Mouse (Mus musculus): ENCODE data around the gene Agbl4.

Agbl4 gene

DNA sequence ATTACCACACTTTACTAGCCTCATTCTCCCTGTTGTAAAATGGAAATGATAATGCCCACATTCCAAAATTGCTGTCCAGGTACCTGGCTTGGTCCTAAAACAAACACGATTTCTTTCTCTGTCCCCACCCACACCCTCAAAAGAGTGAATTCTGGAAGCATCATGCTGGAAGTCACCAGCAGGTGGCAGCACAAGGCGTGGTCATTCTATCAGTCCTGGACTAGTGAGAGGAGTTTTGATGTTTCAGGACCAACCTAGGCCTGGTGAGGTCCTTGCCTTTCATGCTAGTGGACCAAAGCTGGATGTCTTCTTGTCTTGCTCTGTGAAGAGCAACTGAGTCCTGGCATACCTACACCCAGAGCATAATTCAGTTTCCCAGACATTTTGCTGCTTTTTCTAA is 1098.5 kb downstream of the Agbl4 start:
- peak; percentile 47 to 75 for DNase-seq (ENCODE audit: low spot score in 2 of 2)

DNA sequence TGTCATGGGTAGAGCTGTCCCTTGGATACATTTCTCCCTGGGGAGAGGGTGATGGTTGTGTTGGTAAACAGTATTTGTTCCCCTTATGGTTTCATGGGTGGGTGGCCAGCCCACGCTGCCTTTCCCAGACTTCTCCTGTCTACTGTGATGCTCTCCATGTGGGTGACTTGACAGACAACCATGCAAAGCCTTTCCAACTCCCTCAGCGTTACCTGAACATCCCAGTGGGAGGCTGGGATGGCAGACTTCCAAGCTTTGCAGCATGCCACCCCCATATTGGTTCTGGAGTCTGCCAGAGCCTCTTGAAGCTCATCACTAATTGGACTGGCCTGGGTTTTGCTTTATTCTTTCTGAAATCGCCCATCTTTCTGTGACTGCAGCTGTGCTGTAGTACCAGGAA is 1101.3 kb downstream of the Agbl4 start:
- no peak for DNase-seq (ENCODE audit: low spot score in 2 of 2)

DNA sequence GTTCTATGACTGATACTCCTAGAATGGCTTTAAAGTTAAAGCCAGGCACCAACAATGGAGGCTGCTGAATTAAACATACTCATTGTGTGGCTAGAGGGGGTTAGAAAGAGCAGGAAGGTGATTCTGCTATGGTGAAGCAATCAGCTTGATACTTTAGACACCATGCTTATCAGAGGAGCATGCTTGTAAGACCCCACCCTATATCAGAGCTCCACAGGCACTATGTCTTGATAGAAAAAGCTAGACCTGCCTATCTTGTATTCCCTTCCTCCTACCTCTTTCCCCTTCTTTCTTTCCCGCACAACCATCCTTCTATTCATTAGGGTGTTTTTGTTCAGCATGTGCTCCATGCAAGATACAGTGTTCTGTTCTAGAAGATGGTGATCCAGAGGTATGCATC is 1104.0 kb downstream of the Agbl4 start:
- DNase-seq (ENCODE audit: low spot score in 2 of 2) = no peak

DNA sequence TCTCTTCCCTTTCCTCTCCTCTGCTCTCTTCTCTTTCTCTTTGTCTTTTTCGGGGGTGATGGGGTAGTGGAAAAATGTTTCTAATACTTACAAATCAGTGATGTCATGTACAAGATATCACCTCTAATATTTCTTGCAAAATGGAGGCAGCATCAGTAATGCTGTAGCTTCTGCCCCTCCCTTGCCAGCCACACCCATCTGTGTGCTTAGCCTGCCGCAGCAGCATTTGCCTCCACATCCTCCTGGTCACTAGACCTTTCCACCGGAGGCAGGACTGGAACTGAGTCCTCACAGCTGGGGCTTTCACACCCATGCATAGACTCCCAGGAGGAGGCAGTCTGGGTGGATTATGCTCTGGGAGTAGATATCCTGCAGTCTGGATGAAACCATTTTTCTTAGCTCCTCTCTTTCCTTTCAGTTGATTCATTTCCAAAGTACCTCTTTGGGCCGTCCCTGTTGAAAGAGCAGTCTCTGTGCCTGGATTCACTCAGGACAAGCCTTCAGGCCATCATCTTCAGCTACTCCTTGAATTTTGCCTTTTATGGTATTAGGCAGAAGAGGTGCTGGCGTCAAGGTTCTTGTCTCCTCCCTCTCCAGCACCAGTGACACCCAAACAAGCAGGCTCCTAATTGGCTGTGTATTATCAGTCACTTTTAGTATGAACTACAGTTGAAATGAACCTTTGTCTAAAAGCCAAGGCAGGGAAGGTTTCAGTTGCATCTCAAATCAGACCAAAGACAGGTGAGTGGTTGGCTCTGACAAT is 1105.7 kb downstream of the Agbl4 start:
- DNase-seq (ENCODE audit: low spot score in 2 of 2) = no peak

DNA sequence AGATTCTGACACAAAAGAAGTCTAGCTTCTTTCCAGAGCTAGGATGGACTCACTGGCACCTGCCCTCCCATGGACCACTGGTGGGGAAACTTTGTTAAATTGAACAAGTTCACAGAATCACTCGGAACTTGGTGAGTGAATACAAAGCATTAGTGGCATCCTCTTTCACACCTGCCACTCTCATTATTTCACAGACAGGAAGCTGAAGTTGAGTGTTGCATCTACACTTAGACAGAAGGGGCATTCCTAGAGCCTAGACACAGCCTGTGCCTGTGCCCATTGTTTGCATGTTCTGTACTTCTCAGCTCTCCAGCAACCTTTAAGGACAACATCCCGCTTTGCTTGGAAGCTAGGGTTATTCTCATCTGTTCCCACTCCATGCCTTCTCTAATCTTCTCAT is 1107.5 kb downstream of the Agbl4 start:
- DNase-seq (ENCODE audit: low spot score in 2 of 2) = no peak

DNA sequence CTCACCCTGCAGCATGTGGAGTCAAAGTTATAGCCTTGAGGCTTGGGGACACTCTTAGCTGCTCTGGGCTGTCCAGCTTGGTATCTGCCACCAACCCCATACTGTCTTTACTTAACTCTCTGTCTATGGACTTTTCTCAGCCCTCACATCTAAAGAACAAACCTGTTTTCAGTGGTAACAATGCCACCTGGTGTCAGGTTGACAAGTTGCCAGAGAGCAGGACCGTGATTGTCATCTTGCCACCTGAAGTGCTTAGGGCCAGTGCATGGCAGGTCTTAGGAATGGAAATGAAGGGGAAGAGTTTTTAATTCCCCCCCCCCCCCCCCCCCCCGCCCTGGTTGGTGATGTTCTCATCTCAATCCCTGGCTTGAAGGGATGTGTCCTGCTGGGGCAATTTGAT is 1112.7 kb downstream of the Agbl4 start:
- no peak for DNase-seq (ENCODE audit: low spot score in 2 of 2)

DNA sequence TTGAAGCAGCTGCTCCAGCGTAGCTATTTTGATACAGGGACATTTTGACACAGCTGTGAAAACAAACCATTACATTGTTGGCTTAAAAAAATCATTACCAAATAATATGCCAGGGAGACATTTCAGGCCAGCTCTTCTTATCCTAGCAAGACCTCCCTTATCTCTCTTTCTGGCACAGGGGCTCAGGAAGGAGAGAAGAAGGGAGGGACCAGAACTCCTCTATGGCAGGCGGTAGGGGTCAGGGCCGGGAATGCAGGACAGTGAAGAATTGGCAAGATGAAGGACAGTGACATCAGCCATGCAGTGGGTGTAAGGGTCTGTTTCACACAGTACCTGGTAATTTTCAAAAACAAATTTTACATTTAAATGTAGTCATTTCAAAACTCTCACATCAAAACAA is 1116.5 kb downstream of the Agbl4 start:
- DNase-seq (ENCODE audit: low spot score in 2 of 2) = no peak

DNA sequence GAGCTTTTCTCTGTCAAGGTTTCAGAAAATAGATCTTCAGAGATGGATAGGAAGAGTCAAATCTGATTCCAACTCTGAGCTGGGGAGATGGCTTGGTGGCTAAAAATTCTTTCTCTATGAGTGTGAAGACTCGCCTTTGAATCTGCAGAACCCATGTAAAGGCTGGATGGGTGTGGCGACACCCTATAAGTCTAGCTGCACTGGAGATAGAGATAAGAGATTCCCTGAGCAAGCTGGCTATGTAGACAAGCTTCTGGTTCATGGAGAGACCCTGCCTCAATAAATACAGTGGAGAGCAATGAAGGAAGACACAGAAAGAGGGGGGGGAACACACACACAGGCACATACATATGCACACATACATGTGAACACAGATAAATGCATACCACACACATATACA is 1118.7 kb downstream of the Agbl4 start:
- peak in 1 of 2 experiments; percentile 3 for DNase-seq (ENCODE audit: low spot score in 2 of 2)

DNA sequence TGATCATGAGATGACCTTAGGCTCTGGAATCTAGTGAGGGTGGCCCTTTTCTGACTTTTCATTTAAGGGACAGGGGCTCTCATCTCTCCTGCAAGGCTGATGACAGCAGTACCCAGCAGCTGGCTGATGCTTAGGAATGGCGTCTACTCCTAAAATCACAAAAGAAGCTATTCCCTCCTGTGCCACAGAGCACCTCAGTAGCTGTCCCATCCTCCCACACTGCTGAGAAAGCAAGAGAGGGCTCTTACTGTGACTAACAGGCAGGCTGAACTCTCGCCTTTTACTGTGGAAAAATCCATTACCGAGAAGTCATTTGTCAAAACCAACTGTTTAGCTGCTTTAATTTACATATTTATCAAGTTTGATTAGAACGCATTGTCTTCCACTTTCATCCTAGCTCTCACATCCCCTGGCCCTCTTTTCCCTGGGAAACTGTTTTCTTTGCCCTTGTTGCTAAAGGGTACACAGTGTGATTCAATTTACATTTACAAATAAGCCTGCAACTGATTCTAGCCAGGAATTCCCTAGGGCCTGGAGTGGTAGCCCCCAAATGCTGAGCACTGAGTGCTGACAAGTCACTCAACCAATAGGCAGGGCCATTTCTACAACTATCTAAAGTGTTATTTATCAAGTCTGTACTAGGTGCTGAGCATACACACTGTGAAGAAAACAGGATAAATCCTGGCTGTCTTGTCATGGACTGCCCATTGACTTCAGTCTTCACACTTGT is 1119.8 kb downstream of the Agbl4 start:
- peak in 1 of 2 experiments; percentile 3 for DNase-seq (ENCODE audit: low spot score in 2 of 2)

DNA sequence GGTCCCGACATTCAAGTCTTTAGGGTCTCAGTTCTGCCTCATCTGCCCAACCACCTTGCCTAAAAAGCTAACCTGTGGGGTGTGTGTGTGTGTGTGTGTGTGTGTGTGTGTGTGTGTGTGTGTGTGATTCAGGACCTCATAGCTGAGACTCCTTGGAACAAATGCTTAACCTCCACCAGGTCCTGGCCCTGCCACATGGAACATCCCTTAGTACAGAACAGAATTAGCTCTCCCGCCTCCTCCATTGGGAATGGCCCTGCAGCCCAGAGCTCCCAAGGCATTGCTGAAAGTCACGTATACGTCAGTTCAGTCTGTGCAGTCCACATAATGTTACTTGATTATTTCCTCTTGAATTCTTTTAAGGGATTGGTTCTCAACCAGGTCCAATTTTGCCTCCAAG is 1120.7 kb downstream of the Agbl4 start:
- peak in 1 of 2 experiments; percentile 10 for DNase-seq (ENCODE audit: low spot score in 2 of 2)

DNA sequence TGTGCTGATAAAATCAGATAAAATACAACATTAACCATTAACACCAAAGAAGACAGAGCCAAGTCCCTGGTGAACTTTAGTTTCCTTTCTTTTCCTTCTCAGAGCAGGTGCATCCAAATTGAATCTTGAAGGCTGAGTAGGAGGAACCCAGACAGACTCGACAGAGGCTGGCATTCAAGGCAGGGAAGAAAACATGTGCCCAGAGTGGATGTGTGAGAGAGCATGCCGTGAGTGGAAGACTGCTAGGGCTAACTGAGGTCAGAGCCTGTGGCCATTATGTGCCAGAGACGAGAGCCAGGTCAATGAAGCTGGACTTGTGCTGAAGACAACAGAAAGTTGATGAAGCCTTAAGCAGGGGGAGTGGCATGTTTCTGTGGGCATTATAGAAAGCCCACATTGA is 1121.8 kb downstream of the Agbl4 start:
- DNase-seq (ENCODE audit: low spot score in 2 of 2) = peak in 1 of 2 experiments; percentile 10

DNA sequence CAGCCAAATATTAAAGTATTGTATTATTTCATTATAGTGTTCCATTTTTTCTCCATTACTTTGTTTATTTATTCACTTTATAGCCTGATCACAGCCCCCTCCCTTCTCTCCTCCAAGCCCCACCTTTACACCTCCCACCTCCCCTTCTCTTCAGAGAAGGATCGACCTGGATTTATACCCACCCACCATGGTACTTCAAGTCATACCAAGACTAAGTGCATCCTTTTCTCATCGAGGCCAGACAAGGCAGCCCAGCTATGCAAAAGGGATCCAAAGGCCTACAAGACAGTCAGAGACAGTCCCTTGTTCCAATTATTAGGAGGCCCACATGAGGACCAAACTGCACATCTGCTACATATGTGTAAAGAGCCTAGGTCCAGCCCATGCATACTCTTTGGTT is 1122.5 kb downstream of the Agbl4 start:
- peak in 1 of 2 experiments; percentile 7 for DNase-seq (ENCODE audit: low spot score in 2 of 2)

DNA sequence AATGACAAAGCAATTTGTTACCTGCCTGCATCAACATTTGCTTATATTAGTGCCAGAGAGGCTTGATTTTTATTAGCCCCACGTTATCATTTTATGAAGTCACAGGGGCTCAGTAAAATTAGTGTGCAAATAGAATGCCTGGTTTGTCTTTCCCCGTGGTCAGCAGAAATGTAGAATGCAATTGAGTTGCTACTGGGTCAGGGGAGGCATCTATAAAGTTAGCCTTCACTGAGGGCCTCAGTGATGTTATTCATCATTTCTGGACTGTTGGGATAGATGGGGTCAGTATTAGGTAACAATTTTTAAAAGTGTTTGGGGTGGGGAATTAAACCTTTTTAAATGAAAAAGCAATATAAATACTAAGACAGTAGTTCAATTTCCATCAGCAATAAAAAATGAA is 1125.5 kb downstream of the Agbl4 start:
- no peak for DNase-seq (ENCODE audit: low spot score in 2 of 2)

DNA sequence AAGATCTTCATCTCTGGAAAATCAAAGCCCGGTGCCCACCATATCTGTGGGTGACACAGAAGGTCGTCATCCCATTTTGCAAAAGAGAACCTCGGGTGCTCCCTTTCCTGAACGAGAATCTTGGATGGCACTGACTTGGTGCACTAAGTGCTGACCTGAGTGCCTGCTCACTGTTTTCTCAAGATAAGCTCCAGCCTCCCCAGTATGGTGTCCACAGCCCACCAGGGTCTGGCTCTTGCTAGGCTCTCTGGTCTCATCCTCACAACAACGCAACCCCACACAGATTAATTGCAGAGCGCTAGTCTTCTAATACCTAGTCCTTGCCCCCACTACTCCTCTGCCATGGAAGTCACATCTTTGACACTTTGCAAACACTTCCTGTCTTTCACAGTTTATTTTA is 1131.5 kb downstream of the Agbl4 start:
- DNase-seq (ENCODE audit: low spot score in 2 of 2) = peak in 1 of 2 experiments; percentile 5

DNA sequence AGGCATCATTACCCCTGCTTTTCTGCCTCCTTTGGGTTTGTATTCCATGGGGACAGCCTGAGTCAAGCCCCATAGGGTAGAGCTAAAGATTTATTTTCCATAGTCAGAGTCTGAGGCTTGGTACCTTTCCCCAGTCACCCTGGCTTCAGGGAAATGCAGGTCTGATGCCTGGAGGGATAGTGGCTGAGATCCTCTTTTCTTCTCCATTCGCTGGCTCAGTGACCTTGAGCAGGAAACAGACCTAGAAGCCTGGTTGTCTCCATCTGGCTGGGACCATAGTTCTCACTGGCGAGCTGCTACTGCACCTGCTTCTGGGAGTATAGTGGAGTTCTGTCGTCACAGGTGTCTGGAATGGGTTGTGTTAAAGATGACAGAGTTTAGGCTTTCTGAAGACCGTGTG is 1132.5 kb downstream of the Agbl4 start:
- DNase-seq (ENCODE audit: low spot score in 2 of 2) = peak in 1 of 2 experiments; percentile 12

DNA sequence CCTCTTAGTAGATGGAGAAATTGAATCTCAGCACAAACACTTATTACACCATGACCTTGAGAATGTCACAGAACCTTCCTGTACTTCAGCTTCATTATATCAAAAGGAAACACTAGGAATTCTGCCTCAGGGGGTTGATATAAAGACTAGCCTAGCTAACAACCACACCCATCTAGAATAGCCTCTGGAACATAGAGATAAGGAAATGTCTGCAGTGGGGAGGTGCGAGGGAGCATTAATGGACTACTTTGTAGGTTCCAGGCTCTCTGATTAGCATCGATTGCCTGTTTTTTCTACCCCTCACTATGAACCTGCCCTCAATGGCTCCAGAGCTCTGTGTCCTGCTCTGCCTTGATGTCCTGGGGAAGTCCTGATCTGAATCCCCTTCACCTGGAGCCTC is 1133.1 kb downstream of the Agbl4 start:
- peak in 1 of 2 experiments; percentile 3 for DNase-seq (ENCODE audit: low spot score in 2 of 2)

DNA sequence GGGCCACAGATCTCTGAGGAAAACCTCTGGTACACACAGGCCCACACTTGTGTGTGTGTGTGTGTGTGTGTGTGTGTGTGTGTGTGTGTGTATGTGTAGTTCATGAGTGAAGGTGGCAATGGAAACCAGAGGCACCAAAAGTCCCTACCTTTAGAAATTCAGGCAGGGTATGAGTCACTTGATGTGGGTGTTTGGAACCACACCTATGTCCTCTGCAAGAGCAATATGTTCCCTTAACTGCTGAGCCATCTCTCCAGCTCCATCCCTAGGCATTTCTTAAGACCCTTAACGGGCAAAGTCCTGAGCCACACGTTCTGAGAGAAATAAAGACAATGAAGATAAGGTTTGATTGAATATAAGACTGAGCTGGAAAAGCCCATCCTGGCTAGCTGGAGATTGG is 1147.2 kb downstream of the Agbl4 start:
- no peak for DNase-seq (ENCODE audit: low spot score in 2 of 2)

DNA sequence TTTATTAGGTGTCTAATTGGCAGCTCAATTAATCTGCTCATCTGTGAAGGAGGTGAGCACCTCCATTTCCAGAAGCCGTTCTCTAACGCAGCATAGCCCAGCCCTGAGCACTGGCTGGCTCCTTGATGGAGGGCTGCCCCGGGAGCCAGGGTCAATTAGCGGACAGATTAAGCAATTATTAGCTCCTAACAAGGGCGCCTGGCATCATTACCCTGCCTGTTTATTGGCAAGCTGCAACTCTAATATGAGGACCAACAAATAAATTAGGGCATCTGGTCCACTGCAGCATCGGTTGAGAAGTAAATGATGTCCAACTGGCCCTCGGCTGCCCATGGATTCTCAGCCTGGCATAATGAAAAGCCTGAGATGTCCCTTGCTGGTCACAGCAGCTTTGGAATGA is 1148.5 kb downstream of the Agbl4 start:
- no peak for DNase-seq (ENCODE audit: low spot score in 2 of 2)

DNA sequence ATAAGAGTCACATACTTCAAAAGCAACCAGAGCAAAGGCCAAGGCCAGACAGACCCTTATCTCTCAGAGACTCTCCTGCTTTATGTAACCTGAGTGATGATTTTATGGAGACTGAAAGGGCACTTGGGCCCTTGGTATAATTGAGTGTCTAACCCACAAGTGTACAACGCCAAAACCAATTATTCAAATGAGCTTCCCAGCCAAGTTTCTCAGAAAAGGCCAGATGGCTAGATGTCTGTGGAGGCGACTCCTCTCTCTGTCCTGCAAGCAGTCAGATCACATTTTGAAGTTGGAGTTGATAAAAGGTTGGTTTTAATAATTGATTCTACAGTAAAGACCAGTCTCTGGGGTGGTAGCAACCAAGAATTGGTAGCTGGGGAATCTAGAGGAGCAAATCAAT is 1158.0 kb downstream of the Agbl4 start:
- DNase-seq (ENCODE audit: low spot score in 2 of 2) = no peak

DNA sequence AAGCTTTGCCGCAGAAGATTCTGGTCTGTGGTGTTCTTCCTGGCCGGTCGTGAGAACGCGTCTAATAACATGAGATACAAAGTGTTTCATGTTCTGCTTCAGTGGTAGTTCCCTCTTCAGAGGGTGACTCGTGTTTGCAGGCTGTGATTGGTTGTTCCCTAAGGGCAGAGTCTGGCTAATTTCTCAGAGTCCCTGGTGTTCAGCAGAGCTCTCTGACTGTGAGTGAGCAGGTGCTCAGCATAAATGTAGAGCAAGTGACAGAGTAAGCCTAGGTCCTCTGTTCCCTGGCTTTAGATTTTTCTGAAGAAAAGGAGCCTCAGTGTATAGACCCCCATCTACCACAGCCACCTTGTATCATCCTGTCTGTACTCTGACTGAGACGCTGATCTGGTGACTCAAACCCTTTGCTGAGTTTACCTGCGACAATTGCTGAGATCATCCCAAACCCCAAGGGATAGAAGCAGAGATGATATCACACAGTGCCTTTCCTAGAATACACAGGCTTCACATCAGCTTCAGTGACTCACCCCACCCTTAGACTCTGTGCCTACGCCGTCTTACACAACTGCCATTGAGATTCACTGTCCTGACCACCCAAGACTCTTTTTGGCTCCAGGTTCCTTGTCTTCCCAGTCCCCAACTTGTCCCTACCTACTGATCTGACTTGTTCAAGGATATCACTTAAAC is 1179.8 kb downstream of the Agbl4 start:
- no peak for DNase-seq (ENCODE audit: low spot score in 2 of 2)

DNA sequence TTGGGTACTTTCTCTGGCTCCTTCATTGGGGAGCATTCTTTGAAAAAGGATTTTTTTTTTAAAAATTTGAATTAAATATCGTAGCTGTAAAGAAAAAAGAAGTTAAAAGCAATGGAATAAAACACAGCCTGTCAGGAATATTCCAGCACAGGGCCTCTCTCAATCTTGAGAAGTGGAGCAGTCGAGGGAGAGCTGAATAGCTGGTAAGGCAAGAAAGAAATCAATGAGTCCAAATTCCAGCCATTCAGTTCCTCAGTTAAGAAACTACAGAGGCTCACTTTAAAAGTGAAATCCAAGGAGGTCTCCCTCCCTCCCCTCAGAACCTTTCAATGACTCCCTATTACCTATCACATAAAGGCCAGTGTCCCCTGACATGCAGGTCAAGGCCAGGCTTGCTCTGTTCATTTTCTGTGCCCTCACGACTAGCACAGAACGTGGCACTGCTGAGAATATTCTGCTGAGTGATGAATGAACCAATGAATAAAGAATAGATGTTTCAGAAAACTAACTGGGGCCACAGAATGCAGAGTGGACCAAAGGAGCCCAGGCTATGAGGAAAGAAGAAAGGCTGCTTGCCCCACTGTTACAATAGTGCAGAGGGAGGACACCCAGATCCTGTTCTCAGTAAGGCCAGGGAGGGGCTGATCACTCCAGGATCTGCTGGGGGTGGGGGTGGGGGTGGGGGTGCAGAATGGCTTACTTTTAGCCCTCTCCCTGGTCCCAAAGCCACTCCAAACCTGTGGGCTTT is 1181.8 kb downstream of the Agbl4 start:
- no peak for DNase-seq (ENCODE audit: low spot score in 2 of 2)

DNA sequence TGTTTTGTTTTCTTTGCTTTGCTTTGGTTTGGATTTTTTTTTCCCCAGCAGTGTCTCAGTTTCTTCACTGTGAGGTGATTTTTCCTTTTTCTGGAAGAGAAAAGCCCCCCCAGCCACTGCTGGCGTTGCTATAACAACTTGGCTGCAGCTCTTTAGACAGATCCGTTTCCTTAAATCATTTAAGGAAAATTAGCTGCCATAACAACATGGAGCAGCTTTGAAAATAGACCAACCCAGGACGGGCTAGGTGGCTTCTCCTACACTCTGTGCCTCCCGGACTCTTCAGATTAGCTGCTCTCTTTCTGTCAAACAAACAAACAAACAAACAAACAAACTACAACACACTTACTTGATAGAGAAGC is 1182.4 kb downstream of the Agbl4 start:
- DNase-seq (ENCODE audit: low spot score in 2 of 2) = no peak
